Mouse (Mus musculus) retina, embryonic 14.5 days (tissue): ENCODE results near the gene Rnf213.
A peak's percentile ranks its signal among the peaks of the same experiment; 100 is the strongest.
"Not testable (repeated sequence)": the region's sequence is repeated elsewhere in the genome, so short reads cannot be mapped to it uniquely, and the experiment has no call there.

ENCODE experiments used
- DNase-seq: peaks from one replicate; pipeline ENCODE4 v3.0.0-alpha.2; 2015; ENCODE audit warnings: low spot score

Gene Rnf213

DNA sequence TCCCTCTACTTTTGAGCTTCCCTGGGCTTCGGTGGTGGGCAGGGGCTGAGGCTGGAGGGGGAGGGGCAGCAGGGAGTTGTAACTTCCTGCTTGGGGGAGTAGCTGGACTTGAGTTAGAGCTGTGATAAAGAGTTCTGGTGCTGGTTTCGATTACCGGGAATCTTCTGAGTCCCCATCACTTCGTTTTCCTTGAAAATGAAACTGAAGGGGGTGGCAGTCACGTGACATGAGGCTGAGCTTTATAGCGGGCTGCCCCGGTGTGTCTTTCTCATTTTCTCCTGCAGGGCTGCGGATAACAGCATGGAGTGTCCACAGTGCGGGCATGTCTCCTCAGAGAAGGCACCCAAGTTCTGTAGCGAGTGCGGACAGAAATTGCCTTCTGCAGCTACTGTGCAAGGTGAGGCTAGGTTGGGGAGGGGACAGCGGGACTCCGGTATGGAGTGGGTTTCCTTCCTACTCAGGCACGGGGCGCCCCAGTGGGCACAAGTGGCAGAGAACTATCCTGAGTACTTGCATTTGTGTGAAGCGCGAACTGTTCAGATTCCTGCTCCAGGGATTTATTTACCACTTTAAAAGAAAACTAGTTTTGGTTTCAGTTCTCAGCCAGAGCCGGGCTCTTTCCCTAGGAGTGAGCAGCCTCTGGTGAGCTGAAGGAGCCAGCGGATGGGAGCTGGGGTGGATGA lies at the start of gene Rnf213:
Gene Rnf213 (plus strand): TSS at position 301 of the 683 bp plus-strand sequence.
- peak; percentile 61 for DNase-seq

DNA sequence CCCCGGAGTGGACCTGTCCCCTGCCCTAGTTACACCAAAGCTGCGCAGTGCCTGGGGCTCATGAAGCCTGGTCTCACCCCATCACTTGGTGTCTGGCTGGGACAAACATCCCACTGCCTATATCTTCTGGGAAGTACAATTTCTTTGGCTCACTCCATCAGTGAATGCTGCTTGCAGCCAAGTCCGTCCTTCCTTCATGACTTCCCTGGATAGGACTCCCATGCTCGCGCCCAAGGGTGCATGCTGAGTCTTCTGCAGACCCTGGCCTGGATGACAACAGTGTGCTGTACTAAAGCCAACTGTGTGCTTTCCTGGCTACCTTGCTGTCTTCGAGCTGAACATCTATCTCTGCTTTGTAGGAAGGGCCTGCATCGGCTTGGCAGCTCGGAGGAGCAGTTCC lies 48.7 kb upstream of the Rnf213 start:
- DNase-seq, result no peak

DNA sequence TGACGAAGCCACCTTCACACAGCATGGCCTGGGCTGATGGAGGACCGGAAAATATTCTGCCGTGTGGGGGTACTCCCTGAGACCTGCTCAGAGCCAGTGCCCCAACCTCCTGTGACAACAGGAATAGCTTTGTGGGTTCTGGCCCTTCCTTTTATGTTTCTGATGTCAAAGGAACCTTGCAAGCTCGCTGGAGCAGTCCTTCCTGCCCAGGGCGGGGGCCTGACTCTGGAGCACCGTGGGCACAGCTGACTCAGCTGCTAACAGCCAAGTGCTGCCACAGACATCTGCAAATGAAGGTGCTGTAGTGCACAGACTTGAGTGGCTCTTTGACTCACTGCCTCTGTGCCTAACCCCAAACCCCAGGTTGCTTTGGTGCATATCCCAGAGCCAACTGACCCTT lies 48.0 kb upstream of the Rnf213 start:
- DNase-seq, result no peak

DNA sequence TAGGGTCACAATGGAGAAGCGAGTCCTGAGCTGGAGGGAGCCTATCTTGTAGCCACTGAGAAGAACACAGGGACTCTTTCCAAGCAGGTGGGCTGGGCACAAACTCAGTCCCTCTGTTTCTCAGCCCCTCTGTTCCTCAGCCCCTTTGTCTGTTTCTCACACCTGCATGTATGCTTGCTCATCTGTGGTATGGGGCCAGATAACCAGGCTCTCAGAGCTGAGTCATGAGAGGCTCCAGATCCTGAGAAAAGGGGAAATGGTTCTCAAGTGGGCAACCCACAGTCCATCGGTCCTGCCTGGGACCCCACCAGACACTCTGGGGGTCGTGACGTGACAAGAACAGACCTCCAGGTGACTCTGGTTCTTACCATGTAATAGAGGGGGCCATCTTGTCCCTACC lies 45.8 kb upstream of the Rnf213 start:
- DNase-seq, result no peak

DNA sequence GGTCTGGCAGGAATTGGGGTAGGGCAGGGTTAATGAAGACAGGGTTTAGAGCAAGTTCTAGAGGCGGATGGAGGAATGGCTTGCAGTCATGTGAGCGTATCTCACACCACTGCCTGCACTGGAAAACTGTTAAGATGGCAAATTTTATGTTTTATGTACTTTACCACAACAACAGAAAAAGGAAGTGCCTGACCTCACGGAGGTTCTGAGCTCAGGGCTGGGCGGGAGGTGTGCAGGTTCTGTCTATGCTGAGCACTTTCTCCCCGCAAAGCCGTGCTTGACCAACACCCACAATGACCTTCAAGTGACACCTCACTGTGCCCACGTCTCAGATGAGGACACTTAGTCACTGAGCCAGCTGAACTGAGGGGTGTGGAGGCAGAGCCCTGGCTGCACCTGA lies 40.8 kb upstream of the Rnf213 start:
- no peak for DNase-seq

DNA sequence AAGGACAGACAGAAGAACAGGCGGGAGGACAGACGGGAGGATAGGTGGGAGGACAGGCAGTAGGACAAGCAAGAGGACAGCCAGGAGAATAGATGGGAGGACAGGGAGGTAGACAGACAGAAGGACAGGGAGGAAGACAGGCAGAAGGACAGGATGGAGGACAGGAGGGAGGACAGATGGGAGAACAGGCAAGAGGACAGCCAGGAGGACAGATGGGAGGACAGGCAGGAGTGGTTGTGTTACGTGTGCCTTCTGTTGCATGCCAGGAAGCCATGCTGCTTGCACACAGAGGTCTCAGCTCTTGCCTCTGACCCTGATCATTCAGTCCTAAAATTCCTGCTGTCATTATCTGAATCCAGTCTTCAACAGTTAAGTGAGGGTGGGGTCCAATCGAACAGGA lies 39.0 kb upstream of the Rnf213 start:
- DNase-seq, result no peak

DNA sequence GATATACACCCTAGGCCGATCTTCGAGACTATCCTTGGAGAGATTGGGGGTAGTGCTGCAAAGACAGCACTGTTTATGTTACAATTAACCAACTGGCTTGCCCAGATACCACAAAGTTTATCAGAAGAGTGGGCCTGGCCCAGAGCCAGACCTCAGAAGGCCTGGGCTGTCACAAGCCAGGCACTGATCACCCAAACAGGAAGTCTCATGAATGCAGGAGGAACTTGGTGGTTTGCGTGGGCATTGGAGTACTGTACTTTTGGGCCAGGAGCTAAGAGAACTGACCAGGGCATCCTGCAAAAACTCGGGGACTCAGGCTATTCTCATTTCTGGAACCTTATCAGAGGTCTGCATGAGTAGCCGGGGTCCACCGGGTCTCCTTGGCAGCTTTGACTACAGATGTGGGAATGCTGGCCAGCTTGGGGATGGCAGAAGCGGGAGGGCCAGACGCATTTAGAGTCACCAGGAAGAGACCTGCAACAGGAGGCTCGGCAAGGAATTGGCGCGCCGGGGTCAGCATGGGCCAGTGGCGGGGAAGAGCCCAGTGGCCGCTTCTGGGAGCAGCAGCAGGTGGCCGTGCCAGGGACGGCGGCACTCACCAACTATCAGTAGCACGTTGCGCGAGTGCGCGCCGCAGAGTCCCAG lies 38.0 kb upstream of the Rnf213 start:
- no peak for DNase-seq

DNA sequence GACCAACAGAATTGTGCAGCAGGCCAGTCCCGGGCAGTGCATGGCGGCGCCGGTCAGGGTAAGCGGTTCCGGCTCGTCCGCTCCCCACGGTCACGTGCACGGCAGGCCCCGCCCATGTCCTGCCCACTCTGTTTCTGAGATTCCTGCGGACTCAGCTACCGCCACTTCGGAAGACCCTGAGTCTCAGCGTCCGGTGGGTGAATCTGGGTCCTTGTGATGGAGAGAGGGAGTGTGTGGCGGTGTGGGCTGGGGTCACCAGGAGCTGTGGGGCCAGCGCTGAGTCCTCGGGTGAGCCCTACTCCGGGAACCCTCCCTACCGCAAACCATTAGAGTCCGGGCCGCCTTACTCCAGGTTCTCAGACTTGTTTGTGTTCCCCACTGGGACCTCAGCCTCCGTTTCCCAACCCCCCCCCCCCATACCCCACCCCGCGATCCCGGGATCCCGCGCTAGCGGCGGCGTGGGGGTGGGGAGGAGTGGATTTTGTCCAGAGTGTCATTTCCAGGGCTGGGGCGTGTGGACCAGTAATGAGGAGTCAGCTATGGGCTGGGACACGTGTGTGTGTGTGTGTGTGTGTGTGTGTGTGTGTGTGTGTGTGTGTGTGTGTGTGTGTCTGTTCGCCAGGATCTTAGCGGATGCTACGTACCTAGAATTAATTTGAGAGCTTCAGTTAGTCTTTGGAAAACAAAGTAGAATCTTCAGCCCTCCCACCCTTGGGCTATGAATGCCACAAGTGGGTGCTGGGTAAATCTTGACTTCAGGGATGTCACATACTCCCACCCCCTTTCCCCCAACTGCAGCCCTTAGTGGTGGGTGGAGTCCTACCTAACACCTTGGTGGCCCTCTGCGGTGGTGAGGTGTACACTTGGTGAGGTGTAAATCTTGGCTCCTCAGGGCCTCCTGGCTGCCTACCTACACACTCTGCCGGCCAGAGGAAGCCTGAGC lies 37.2 kb upstream of the Rnf213 start, which contains the start of the genes Sgsh and Slc26a11:
Gene Sgsh (minus strand): TSS at position 94 of the 943 bp plus-strand sequence.
Gene Slc26a11 (plus strand): TSS at position 115 of the 943 bp plus-strand sequence.
- DNase-seq, result peak; percentile 80

DNA sequence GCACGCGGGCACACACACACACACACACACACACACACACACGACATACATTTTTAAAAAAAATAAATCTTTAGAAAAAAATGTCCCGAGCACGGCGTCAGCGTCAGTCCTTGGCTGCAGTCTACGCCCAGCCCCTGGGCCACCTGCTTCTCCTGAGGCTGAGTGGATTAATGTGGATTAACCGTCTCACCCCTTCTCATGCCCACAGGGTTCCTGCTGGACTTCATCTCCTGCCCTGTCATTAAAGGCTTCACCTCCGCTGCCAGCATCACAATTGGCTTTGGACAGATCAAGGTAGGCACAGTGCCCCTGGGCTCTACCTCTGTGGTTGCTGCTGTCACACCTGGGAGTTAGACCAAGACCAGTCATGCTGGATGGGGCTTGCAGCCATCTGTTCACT lies 33.8 kb upstream of the Rnf213 start:
- no peak for DNase-seq

DNA sequence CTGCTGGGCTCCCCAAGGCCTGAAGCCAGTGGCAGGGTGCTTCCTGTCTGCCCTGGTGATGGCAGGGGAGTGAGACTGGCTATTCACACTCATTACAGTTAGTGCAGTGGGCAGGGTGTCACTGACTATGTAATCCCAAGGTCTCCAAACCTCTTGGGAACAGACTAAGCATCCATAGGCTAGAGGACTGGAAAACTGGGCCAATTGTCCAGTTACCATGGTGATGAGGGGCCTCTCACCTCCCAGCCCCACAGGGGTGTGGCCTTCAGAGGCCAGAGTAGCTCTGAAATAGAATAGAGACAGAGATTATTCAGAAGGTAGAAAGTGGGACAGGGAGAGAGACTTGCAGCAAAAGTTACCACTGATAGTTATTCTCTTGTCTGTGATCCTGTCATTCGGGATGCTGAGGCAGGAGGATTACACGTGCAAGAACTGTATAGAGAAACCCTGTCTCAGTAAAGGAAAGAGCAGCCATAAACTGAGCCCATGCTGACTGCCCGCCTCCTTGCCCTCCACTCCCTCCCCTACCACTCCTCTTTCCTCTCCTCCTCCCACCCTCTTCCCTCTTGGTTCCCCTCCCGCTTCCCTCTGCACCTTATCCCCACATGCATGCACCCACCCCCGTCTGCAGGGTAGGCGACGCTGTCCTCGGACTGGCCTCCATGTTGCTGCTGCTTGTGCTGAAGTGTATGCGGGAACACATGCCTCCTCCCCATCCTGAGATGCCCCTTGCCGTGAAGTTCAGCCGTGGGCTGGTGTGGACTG lies 29.9 kb upstream of the Rnf213 start:
- peak; percentile 89 for DNase-seq

DNA sequence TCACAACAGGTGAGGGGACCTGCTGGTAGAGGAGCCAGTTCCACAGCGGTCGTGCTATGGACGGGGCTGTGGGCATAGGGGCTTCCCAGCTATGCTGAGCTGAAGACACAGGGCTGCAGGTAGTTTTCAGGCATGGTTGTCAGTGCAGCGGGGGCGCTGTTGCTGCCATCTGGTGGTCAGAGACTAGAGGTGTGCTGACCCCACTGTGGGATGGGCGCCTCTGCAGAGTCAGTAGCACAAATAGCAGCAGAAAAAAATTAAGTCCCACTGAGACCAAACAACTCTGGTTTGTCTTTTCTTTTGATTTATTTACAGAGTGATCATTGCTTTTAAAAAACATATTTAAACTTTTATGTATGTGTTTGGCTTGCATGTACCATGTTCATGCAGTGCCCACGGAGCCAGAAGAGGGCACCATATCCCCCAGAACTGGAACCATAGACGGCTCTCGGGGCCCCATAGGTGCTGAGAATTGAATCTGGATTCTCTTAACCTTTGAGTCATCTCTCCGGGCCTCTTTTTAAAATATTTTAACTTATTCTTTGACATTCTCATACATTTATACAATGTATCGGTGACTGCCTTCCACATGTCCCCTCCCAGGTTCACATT lies 29.3 kb upstream of the Rnf213 start:
- DNase-seq, result peak; percentile 93

DNA sequence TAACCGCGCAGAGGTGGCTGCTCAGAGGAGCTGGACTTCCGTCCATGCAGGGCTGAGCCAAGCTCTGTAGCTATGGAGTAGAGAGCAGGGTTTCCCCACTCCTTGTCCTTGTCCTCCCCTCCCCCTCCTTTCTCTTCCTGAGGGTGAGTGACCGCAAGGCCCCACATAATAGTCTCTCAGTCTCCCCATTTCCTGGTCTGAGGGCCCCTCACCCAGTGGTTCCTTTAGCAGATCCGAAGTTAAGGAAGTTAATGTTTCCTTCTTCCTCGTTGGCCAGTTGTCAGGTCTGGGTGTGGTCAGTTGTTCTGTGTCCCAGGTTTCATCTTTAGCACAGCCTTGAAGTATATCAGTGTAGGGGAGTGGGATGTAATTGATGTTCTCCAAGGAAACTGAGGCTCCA lies 17.5 kb upstream of the Rnf213 start:
- DNase-seq, result no peak

DNA sequence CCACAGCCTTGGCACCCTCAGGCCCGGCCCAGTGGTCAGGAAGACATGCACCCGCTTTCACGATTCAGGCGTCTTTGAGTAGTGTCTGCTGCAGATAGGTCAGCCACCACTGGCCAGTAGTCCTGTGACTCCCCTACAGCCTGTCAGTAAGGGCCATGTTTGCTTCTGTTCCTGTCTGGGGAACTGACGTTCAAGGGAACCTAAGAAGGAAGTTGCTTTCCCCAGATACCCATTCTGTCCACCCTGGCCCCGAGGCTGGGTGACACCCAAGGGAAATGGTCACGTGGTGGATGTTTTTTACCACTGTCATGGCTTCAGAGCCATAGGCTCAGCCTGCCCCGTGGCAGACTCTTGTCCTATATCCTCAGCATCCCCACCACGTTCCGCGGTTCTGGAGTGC lies 15.6 kb upstream of the Rnf213 start:
- no peak for DNase-seq

DNA sequence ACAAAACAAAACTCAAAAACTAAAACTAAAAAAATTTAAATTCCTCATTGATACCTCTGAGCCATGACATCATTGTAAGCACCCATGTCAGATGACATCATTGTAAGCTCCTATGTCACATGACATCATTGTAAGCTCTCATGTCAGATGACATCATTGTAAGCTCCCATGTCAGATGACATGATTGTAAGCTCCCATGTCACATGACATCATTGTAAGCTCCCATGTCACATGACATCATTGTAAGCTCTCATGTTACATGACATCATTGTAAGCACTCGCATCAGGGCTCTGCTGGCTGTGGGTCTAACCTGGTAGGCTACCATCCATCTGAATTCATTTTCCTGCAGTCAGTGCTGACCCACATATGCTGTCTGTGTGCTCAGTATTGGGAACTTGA lies 14.3 kb upstream of the Rnf213 start:
- DNase-seq, result no peak

DNA sequence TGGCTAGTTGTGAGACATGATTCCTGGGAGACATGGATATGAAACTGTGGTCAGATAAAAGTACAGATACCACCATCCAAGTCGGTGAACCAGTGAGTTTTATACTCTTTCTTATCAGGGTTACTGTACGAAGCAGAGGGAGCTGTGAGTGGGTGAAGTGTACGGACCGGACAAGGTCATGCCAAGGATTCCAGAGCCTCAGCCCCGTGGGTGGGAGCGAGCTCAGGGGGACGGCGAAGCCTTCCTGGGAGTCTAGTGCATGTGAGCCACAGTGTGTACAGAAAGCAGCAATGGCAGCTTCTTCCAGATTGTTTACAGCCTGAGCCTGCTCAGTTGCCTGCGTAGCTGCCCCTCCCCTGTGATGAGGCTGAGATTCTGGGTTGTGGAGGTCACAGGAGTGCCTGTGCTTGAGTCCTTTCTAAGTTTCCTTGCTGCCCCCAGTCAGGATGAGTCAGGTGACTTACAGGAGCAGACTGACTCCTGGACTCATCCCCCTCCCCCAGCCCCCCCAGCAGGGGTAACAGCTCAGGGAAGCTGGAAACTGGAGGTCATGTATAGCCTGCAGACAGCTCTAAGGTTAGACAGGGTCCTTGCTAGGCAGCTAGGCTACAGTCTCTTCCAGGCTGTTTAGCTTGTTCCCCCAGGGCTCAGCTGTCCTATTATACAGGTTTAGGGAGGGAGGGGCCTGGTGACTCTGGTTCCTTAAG lies 11.1 kb upstream of the Rnf213 start:
- no peak for DNase-seq

DNA sequence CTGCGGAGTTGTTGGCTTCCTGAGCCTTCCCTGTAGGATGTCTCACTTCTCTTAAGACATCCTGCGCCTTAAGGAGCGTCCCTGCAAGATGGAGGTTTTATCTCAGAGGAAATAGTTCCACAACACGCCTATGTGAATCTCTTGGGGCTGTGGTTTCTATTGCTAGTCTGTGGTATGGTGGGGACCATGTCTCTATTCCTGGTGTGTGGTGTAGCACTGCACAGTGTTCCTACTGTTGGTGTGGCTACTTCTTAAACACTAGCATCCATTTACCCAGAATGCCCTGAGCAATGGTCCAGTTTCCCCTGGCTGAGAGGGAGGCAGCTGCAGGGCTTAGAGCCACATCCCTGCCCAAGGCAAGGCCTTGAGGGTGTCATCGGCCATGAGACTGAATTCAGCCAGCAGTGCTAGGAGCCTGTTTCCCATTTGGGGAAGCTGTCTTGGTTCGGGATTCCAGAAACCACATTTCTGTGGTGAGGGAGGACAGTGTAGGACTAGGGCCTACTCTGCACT lies 10.5 kb upstream of the Rnf213 start:
- DNase-seq, result no peak

DNA sequence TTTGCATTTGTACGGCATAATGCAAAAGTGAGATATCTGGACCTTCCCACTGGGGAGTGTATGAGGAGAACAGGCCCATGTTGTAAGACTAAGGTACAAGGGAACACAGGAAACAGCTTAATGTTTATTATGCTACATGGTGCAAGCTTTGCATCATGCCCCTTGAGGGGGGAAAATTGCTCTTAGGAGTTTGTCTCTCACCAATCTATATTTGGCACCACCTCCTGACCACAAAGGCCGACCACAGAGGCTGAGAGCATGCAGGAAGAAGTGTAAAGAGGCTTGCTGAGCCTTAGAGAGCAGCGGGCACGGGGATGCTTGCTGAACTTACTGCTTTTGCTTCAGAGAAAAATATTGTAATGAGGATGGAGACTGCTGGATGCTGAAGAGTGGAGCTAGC lies 8.0 kb upstream of the Rnf213 start:
- DNase-seq, result no peak

DNA sequence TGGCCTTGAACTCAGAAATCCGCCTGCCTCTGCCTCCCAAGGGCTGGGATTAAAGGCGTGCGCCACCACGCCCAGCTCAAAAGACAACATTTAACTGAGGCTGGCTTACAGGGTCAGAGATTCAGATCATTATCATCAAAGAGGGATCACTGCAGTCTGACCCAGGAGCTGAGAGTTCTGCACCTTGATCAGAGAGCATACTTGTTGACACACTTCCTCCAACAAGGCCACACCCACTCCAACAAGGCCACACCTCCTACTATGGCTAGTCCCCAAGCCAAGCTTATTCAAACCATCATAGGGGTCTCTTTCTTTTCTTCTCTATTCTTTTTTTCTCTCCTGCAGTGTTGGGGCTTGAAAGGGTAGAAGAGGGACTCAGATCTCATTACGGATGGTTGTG lies 6.6 kb upstream of the Rnf213 start:
- no peak for DNase-seq

DNA sequence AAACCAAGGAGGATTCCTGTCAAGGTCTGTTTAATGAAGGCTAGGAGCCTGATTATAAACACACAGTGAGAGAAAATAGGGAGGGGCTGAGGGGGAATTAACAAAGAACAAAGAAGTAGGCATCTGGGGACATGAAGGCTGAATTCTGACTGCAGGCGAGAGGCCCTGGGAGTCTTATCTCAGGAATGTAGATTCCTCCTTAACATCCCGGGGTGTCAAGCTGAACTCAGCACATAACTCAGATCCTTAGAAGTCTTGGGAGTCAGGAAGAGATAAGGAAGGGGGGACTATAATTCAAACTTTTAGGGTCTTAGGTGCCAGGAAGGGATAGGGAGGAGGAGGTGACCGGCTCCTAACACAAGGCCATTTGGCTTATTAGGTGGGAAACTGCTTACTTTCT lies 5.6 kb upstream of the Rnf213 start:
- not testable (repeated sequence) for DNase-seq

DNA sequence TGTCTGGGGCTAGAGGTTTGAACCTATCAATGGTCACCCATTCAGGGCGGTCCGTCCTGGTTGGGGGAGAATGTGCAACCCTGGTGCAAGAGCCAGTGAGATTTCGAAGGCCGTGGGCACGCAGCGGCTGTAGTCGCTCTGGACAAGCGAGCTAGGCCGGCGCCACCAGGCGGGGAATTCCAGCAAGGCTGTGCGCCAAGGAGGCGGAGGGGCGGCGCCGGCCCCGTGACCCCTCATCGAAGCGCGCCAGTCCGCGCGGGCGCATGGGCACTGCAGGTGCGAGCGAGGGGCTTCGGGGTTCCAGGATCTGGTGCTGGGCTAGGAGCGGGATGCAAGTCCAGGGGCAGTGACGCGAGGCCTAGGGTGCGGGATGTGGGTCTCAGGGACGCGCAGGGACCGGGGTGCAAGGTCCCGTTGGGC lies 3.0 kb upstream of the Rnf213 start:
- peak; percentile 77 for DNase-seq
